In the genomic region with DNA sequence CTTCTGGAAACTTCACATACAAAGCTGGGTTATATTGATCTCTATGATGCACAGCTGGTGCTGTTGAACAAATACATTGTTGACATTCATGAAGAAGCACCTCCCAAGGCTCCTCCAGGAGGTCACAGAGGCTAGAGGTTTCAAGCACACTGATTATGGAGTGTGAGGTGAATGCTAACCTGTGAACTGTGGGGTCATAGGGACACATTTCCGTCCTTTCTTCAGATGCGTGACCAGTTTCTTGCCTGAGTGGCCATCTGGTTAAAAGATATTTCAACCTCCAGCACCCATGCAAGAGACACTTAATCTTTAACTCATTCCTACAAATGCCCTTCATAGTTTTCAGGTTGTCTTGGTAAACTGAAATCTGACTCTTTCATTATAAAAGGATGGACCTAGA, we compare ENCODE assay signal across 16 mouse cellular contexts. TPM values are rescaled to one million over a fixed set of nuclear protein-coding genes. Genes with fewer than 3 reads are reported as not detected.
"Had no signal": no experiment of that assay in that cellular context is flagged by ENCODE, and none has a peak within 500 bp of the region (broad histone marks: within the 10 kb centered on the region; RNA-seq: fewer than 3 reads in every experiment).

No protein-coding gene starts in this region.

- H3K9me3 ChIP-seq: limb, embryonic 12.5 days; liver, embryonic 13.5 days; lung, embryonic 15.5 days; megakaryocyte, embryonic 14.5 days; midbrain, embryonic 15.5 days; neural tube, embryonic 12.5 days had no signal

- H3K27ac ChIP-seq: limb, embryonic 12.5 days; liver, embryonic 13.5 days; lung, embryonic 15.5 days; macrophage; midbrain, embryonic 15.5 days; neural tube, embryonic 12.5 days; stomach, postnatal 0 days had no signal

- H3K4me3 ChIP-seq: limb, embryonic 12.5 days; liver, embryonic 13.5 days; lung, embryonic 15.5 days; megakaryocyte, embryonic 14.5 days; midbrain, embryonic 15.5 days; neural tube, embryonic 12.5 days had no signal

- H3K4me1 ChIP-seq: limb, embryonic 12.5 days; liver, embryonic 13.5 days; lung, embryonic 15.5 days; megakaryocyte, embryonic 14.5 days; midbrain, embryonic 15.5 days; neural tube, embryonic 12.5 days had no signal

- H3K36me3 ChIP-seq: limb, embryonic 12.5 days; liver, embryonic 13.5 days; lung, embryonic 15.5 days; midbrain, embryonic 15.5 days; neural tube, embryonic 12.5 days had no signal

- H3K9ac ChIP-seq: limb, embryonic 12.5 days; liver, embryonic 13.5 days; liver, postnatal 0 days; lung, embryonic 15.5 days; midbrain, embryonic 15.5 days; neural tube, embryonic 12.5 days had no signal

- ATAC-seq: intestine, embryonic 16.5 days; liver, postnatal 0 days; midbrain, embryonic 15.5 days had no signal

- H3K27me3 ChIP-seq: limb, embryonic 12.5 days; liver, embryonic 13.5 days; lung, embryonic 15.5 days; megakaryocyte, embryonic 14.5 days; midbrain, embryonic 15.5 days; neural tube, embryonic 12.5 days had no signal

- H3K4me2 ChIP-seq: limb, embryonic 12.5 days; liver, embryonic 13.5 days; lung, embryonic 15.5 days; midbrain, embryonic 11.5 days; midbrain, embryonic 15.5 days; neural tube, embryonic 12.5 days had no signal

- DNase-seq: layer of hippocampus, adult 9-11 months; layer of hippocampus, postnatal 36 days; liver; liver, embryonic 13.5 days; liver, postnatal 0 days; lung, postnatal 14 days; thymus, postnatal 14 days had no signal

RNA-seq across cellular contexts. Expression of gene Bend5, which starts 31.7 kb away (rescaled TPM):
- polyA plus RNA-seq: macrophage had no signal
